Mouse (Mus musculus): ENCODE data around the gene Slc2a9.

DNA sequence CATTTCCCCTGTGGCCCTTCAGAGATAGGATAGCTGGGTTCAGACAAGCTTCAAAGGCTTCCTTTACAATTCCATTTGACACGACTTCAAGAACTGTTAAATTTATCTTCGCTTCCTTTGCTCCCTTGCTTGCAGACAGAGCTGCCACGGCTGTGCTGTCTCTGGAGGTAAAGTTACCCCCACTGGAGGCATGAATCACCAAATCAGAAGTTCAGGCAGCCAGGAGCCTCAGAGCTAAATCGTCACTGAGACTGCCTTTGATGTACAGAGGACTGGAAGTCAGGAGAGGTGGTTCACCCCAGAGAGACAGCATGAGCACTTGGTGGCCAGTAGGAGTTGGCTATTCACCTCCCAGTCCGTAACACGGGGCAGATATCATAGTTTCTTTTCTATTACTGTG, 73.8 kb downstream of the Slc2a9 start:
- TF ChIP-seq CTCF (IDR thresholded peaks at IDR 0.05; ENCODE audit: extremely low read depth, insufficient read depth, insufficient read length, insufficient replicate concordance) (no peak), POLR2A (IDR thresholded peaks at IDR 0.05; ENCODE audit: low read depth, low read length) (no peak)

Data from spleen, adult 2 months (tissue).